8 mouse cellular contexts compared by ENCODE assay signal in the genomic region with DNA sequence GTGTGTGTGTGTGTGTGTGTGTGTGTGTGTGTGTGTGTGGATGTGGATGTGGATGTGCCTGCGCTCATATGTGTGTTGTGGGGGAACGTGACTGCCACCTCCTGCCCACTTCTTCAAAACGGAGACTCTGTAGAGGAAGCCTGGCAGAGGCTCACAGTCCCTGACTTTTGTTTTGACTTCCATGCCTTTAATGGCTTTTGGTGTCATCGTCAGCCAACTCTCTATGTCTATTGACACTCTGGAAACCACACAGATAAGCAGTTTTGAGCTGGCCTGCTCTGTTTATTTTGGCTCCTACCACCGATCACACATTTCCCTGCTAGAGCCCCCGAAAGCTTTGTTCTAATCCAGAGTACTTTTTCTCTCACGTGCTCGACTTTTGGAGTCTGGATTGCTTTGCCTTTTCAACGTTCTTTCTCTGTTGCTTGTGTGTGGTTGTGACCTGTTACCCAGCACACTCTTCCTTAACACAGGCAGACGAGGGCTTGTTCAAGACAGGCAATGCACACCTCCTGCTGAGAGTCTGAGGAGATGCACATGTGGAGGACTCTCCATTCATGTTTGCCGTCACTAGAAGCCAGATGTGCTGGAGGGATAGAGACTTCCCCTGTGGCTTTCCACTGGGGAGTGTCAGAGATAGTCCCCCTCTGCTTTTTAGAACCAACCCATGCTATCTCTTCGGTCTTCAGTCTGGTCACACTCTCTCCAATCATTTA.
DNase-seq lines count a peak whose midpoint lies in the region; ATAC-seq and TF ChIP-seq lines count a peak whose summit lies in the region.

No protein-coding gene starts in this region.

- no peaks in the 10 kb centered on the region for H3K9me3 ChIP-seq in midbrain, embryonic 13.5 days
- H3K9me3 ChIP-seq in midbrain, embryonic 14.5 days (ENCODE audit: control insufficient read depth, low read length): no peaks in the 10 kb centered on the region
- H3K9me3 ChIP-seq in intestine, postnatal 0 days (ENCODE audit: control insufficient read depth): no peaks in the 10 kb centered on the region
- no peaks in the 10 kb centered on the region for H3K9me3 ChIP-seq in lung, embryonic 15.5 days
- no peaks in the 10 kb centered on the region for H3K9me3 ChIP-seq in stomach, embryonic 14.5 days (ENCODE audit: control insufficient read depth, low read depth, low read length)

- H3K27me3 ChIP-seq in midbrain, embryonic 13.5 days: no peaks in the 10 kb centered on the region
- H3K27me3 ChIP-seq in midbrain, embryonic 14.5 days (ENCODE audit: control insufficient read depth, insufficient read depth, low read length): no peaks in the 10 kb centered on the region
- H3K27me3 ChIP-seq in intestine, postnatal 0 days (replicated peaks; ENCODE audit: control insufficient read depth, insufficient read depth, low read length): no peaks in the 10 kb centered on the region
- H3K27me3 ChIP-seq in lung, embryonic 15.5 days: no peaks in the 10 kb centered on the region
- H3K27me3 ChIP-seq in stomach, embryonic 14.5 days (ENCODE audit: control insufficient read depth, insufficient read depth, low read length): no peaks in the 10 kb centered on the region

- no peaks in the 10 kb centered on the region for H3K36me3 ChIP-seq in midbrain, embryonic 13.5 days
- no peaks in the 10 kb centered on the region for H3K36me3 ChIP-seq in midbrain, embryonic 14.5 days (ENCODE audit: control insufficient read depth, insufficient read depth, low read length)
- no peaks in the 10 kb centered on the region for H3K36me3 ChIP-seq in intestine, postnatal 0 days (ENCODE audit: control insufficient read depth, insufficient read depth)
- H3K36me3 ChIP-seq in lung, embryonic 15.5 days: no peaks in the 10 kb centered on the region
- H3K36me3 ChIP-seq in stomach, embryonic 14.5 days (ENCODE audit: control insufficient read depth, insufficient read depth, low read length): no peaks in the 10 kb centered on the region

- no peak overlapping the region for H3K9ac ChIP-seq in midbrain, embryonic 13.5 days (replicated peaks)
- no peak overlapping the region for H3K9ac ChIP-seq in midbrain, embryonic 14.5 days (replicated peaks; ENCODE audit: low read length)
- H3K9ac ChIP-seq in intestine, postnatal 0 days (ENCODE audit: low read depth, low read length): no peak overlapping the region
- no peak overlapping the region for H3K9ac ChIP-seq in lung, embryonic 15.5 days
- no peak overlapping the region for H3K9ac ChIP-seq in stomach, embryonic 14.5 days (replicated peaks; ENCODE audit: low read depth, low read length)

- WGBS in midbrain, embryonic 13.5 days: 69% methylated on average over 12 of the region's 12 CpGs
- WGBS in midbrain, embryonic 14.5 days: 69% methylated on average over 12 of the region's 12 CpGs
- WGBS in intestine, postnatal 0 days: 17% methylated on average over 12 of the region's 12 CpGs
- WGBS in lung, embryonic 15.5 days: 6% methylated on average over 12 of the region's 12 CpGs
- 28% methylated on average over 12 of the region's 12 CpGs for WGBS in stomach, embryonic 14.5 days

- H3K4me1 ChIP-seq in midbrain, embryonic 13.5 days (replicated peaks): no peaks in the 10 kb centered on the region
- no peaks in the 10 kb centered on the region for H3K4me1 ChIP-seq in midbrain, embryonic 14.5 days (ENCODE audit: control insufficient read depth, insufficient read depth, low read length)
- no peaks in the 10 kb centered on the region for H3K4me1 ChIP-seq in intestine, postnatal 0 days (replicated peaks; ENCODE audit: control insufficient read depth, insufficient read depth, low read length)
- peaks cover 17% of the 10 kb centered on the region for H3K4me1 ChIP-seq in lung, embryonic 15.5 days
- H3K4me1 ChIP-seq in stomach, embryonic 14.5 days (ENCODE audit: control insufficient read depth, insufficient read depth, low read length): peaks cover 5% of the 10 kb centered on the region; the same call in 1 of the 2 replicates

- H3K27ac ChIP-seq in midbrain, embryonic 13.5 days: no peak overlapping the region
- H3K27ac ChIP-seq in midbrain, embryonic 14.5 days (replicated peaks; ENCODE audit: low read depth, low read length): no peak overlapping the region
- no peak overlapping the region for H3K27ac ChIP-seq in intestine, postnatal 0 days (ENCODE audit: low read depth, low read length)
- H3K27ac ChIP-seq in lung, embryonic 15.5 days: peak overlapping the region; percentile 67
- no peak overlapping the region for H3K27ac ChIP-seq in stomach, embryonic 14.5 days (ENCODE audit: low read length)

- TF ChIP-seq CTCF in intestine, postnatal 0 days (IDR thresholded peaks at IDR 0.05; ENCODE audit: low read depth): peak; percentile 54

- H3K4me3 ChIP-seq in midbrain, embryonic 13.5 days (replicated peaks): no peak overlapping the region
- no peak overlapping the region for H3K4me3 ChIP-seq in midbrain, embryonic 14.5 days (replicated peaks; ENCODE audit: low read depth, low read length)
- no peak overlapping the region for H3K4me3 ChIP-seq in intestine, postnatal 0 days (ENCODE audit: low read depth, low read length)
- 0 out of 2 replicates have a peak overlapping the region, but pooled peaks have one; percentile 5 for H3K4me3 ChIP-seq in lung, embryonic 15.5 days
- no peak overlapping the region for H3K4me3 ChIP-seq in stomach, embryonic 14.5 days (ENCODE audit: low read depth, low read length)

- DNase-seq in midbrain, embryonic 14.5 days: no peak
- peak; percentile 14 for DNase-seq in embryo, embryonic 10.5 days (ENCODE audit: low spot score)
- DNase-seq in cerebellum, postnatal 4 days (ENCODE audit: low spot score in 2 of 2): no peak
- no peak for DNase-seq in cerebellum, adult 11-12 months

- H3K4me2 ChIP-seq in midbrain, embryonic 13.5 days (replicated peaks): no peak overlapping the region
- no peak overlapping the region for H3K4me2 ChIP-seq in midbrain, embryonic 14.5 days (ENCODE audit: low read length)
- peak overlapping the region; percentile 1; the same call in 1 of the 2 replicates for H3K4me2 ChIP-seq in intestine, postnatal 0 days (replicated peaks; ENCODE audit: low read depth)
- H3K4me2 ChIP-seq in lung, embryonic 15.5 days: peak overlapping the region; percentile 38
- peak overlapping the region; percentile 18; the same call in 1 of the 2 replicates for H3K4me2 ChIP-seq in stomach, embryonic 14.5 days (replicated peaks; ENCODE audit: low read depth, low read length)

- ATAC-seq in midbrain, embryonic 13.5 days: 0 out of 2 replicates have a peak, but pooled peaks have one; percentile 48
- ATAC-seq in midbrain, embryonic 14.5 days (ENCODE audit: low FRiP score, low TSS enrichment): no peak
- ATAC-seq in intestine, postnatal 0 days: no peak
- ATAC-seq in lung, embryonic 15.5 days (ENCODE audit: borderline replicate concordance, extremely low read depth, low FRiP score, low TSS enrichment): peak; percentile 85
- ATAC-seq in stomach, embryonic 14.5 days (ENCODE audit: insufficient number of reproducible peaks, insufficient read depth, low FRiP score, low read depth): peak; percentile 54

Comparison
In these comparisons a context has a peak if more than half of its experiments do, and no peak if none do; other contexts are left out.
1. ATAC-seq: peak in midbrain, embryonic 13.5 days (single experiment), lung, embryonic 15.5 days (single experiment) and stomach, embryonic 14.5 days (single experiment); none in midbrain, embryonic 14.5 days (single experiment) and intestine, postnatal 0 days (single experiment).
2. H3K4me2 ChIP-seq: peak in intestine, postnatal 0 days (single experiment), lung, embryonic 15.5 days (single experiment) and stomach, embryonic 14.5 days (single experiment); none in midbrain, embryonic 13.5 days (single experiment) and midbrain, embryonic 14.5 days (single experiment).